Mouse (Mus musculus): ENCODE data around the gene Slc25a34. TPM values are rescaled to one million over a fixed set of nuclear protein-coding genes. Genes with fewer than 3 reads are reported as not detected.

The Slc25a34 gene
- polyA plus RNA-seq (2015; fragmentation: Nextera tagmentation; extraction: Ambion mirVana): 1.1 and 1.2 TPM in 2 replicates

DNA sequence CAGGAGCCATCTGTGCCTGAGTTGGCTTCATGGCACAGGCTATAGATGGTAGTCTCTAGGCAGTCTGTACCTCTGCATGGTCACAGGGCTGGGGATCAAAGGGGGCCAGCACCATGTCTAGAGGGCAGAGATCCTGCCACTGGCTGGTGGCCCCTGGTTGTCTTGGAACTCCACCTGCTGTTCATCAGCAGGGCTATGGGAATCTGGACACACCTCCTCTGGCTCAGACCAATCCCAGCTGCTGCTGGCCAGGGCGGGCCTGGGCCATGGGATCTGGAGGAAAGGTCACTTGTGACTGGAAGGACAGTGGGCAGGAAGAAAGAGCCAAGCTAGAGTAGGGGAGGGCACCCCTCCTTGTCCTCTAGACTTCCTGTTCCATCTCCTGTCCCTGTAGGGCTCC lies at the start of gene Slc25a34:
Slc25a34 (minus strand) TSS at position 156 of the 400 bp plus-strand sequence.
- Histone ChIP-seq H3K27me3 (replicated peaks; ENCODE audit: insufficient read depth, low read length) (no peaks in the 10 kb centered on the region), H3K36me3 (ENCODE audit: insufficient read depth, low read length) (0 out of 2 replicates have a peak, but pooled peaks cover 10% of the 10 kb centered on the region), H3K4me3 (ENCODE audit: low read depth, low read length) (no peak within 1 kb of the TSS), H3K9me3 (ENCODE audit: low read length) (no peaks in the 10 kb centered on the region), H3K4me2 (replicated peaks; ENCODE audit: low read depth, low read length) (no peak within 1 kb of the TSS), H3K27ac (ENCODE audit: low read length) (peak within 1 kb of the TSS; percentile 43; the same call in 1 of the 2 replicates), H3K9ac (replicated peaks; ENCODE audit: low read depth) (no peak within 1 kb of the TSS), H3K4me1 (ENCODE audit: insufficient read depth, low read depth, low read length) (no peaks in the 10 kb centered on the region)
- DNase-seq (ENCODE audit: low spot score) (peak; percentile 88), ATAC-seq (peak; percentile 91)
- WGBS: 38% methylated on average over 1 of the region's 1 CpGs
- TF ChIP-seq CTCF (IDR thresholded peaks at IDR 0.05) (peak; percentile 26), EP300 (IDR thresholded peaks at IDR 0.05) (peak; percentile 40; the same call in 1 of the 2 replicates)

DNA sequence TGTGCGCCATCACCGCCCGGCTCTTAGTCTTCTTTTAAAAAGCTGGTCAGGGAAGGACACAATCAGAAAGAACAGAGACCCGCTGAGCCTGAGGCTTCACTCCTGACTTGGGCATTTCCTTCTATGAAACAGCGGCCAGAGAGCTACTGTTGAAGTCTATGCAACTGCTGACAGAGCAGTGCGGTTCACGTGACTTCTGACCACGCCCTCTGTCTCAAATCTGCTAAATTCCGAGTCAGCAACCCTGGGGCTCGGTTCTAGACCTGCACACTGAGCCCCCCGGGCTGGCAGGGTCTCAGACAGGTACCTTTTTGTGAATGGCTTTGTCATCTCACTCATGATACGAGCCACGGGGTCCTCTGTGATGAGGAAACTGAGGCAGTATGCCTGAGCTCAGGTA lies 48.7 kb upstream of the Slc25a34 start:
- H3K9me3 ChIP-seq (ENCODE audit: low read length): no peaks in the 10 kb centered on the region
- no peak overlapping the region for H3K4me2 ChIP-seq (replicated peaks; ENCODE audit: low read depth, low read length)
- H3K4me3 ChIP-seq (ENCODE audit: low read depth, low read length): no peak overlapping the region
- no peaks in the 10 kb centered on the region for H3K4me1 ChIP-seq (ENCODE audit: insufficient read depth, low read depth, low read length)
- H3K9ac ChIP-seq (replicated peaks; ENCODE audit: low read depth): no peak overlapping the region
- H3K27ac ChIP-seq (ENCODE audit: low read length): no peak overlapping the region
- ATAC-seq (no peak), DNase-seq (ENCODE audit: low spot score) (no peak)
- H3K27me3 ChIP-seq (replicated peaks; ENCODE audit: insufficient read depth, low read length): no peaks in the 10 kb centered on the region
- no peaks in the 10 kb centered on the region for H3K36me3 ChIP-seq (ENCODE audit: insufficient read depth, low read length)
- 78% methylated on average over 13 of the region's 13 CpGs for WGBS
- TF ChIP-seq CTCF (IDR thresholded peaks at IDR 0.05): no peak
- TF ChIP-seq EP300 (IDR thresholded peaks at IDR 0.05): no peak

DNA sequence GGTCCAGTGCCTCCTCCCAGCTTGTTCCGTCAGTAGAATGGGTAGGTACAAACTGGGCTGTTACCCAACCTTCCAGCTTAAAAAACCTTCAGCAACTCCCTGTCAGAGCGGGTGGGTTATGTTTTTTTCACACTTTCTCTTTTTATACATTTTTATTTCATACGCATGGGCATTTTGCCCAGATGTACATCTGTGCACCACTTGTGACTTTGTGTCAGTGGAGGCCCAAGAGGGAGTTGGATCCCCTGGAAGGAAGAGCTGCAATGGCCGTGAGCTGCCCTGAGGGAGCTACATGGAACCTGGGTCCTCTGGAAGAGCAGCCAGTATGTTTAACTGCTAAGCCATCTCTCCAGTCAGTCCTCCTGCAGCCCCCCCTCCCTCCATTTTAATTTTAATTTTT lies 47.8 kb upstream of the Slc25a34 start:
- Histone ChIP-seq H3K4me3 (ENCODE audit: low read depth, low read length) (no peak overlapping the region), H3K9me3 (ENCODE audit: low read length) (no peaks in the 10 kb centered on the region), H3K4me2 (replicated peaks; ENCODE audit: low read depth, low read length) (no peak overlapping the region), H3K4me1 (ENCODE audit: insufficient read depth, low read depth, low read length) (no peaks in the 10 kb centered on the region), H3K36me3 (ENCODE audit: insufficient read depth, low read length) (no peaks in the 10 kb centered on the region), H3K9ac (replicated peaks; ENCODE audit: low read depth) (no peak overlapping the region), H3K27ac (ENCODE audit: low read length) (no peak overlapping the region), H3K27me3 (replicated peaks; ENCODE audit: insufficient read depth, low read length) (no peaks in the 10 kb centered on the region)
- ATAC-seq: peak; percentile 18
- TF ChIP-seq EP300 (IDR thresholded peaks at IDR 0.05): no peak
- TF ChIP-seq CTCF (IDR thresholded peaks at IDR 0.05): no peak
- 56% methylated on average over 4 of the region's 4 CpGs for WGBS
- DNase-seq (ENCODE audit: low spot score): peak; percentile 66

DNA sequence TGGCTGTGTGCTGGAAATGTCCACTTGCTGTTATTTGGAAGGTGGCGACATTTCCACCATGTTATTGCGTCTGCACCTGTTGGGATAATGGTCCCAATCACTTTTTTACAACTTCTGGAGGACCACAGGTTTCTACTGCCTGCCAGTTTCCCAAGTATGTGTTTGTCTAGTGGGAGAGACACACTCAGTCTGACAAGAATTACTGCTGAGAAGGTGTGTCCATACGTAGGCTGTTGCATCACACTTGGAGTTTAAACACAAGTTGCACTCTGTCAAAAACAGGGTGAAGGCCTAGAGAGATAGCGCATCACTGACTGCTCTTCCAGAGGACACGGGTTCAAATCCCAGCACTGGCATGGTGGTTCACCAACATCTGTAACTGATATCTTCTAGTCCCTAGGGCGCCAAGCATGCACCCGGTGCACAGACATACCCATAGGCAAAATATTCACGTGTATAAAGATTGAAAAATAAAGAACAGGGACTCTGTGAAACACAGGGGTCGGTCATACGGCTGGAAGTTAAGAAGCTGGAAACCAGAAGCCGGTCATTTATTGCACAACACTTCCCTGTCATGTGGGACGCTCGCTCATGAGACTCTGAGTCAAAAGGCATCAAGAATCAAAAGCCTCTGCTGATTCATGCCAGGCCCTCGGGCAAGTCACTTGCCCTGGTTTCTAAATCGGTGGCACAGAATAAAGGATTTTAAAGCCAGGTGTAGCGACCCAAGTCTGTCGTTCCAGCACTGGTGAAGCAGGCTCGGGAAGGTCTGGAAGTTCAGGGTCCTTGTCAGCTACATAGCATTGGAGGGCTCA lies 46.5 kb upstream of the Slc25a34 start:
- Histone ChIP-seq H3K4me3 (ENCODE audit: low read depth, low read length) (no peak overlapping the region), H3K9ac (replicated peaks; ENCODE audit: low read depth) (no peak overlapping the region), H3K27ac (ENCODE audit: low read length) (peak overlapping the region; percentile 63; the same call in 1 of the 2 replicates), H3K27me3 (replicated peaks; ENCODE audit: insufficient read depth, low read length) (no peaks in the 10 kb centered on the region), H3K4me2 (replicated peaks; ENCODE audit: low read depth, low read length) (no peak overlapping the region), H3K36me3 (ENCODE audit: insufficient read depth, low read length) (no peaks in the 10 kb centered on the region), H3K9me3 (ENCODE audit: low read length) (no peaks in the 10 kb centered on the region), H3K4me1 (ENCODE audit: insufficient read depth, low read depth, low read length) (peaks cover under 1% of the 10 kb centered on the region; the same call in 1 of the 2 replicates)
- TF ChIP-seq EP300 (IDR thresholded peaks at IDR 0.05): peak; percentile 86
- no peak for TF ChIP-seq CTCF (IDR thresholded peaks at IDR 0.05)
- peak; percentile 86 for DNase-seq (ENCODE audit: low spot score)
- 61% methylated on average over 18 of the region's 18 CpGs for WGBS
- peak; percentile 71 for ATAC-seq

DNA sequence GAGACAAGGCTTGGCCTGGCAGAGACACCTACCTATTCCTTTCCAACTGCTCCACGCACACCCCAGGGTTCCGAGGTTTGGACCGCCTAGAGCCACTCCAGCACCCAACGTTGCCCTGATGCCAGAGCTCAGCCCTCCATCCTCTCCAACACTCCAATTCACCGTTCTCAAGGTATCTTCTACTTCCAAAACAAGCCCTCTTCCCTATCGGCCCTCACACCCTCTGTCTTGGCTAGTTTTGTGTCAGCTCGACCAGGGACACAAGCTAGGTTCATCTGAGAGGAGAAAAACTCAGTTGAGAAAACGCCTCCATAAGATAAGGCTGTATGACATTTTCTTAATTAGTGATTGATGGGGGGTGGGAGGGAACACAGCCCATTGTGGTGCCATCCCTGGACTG lies 41.2 kb upstream of the Slc25a34 start, which contains the start of gene Plekhm2:
Plekhm2 (minus strand) TSS at position 101 of the 400 bp plus-strand sequence.
- no peaks in the 10 kb centered on the region for H3K36me3 ChIP-seq (ENCODE audit: insufficient read depth, low read length)
- no peak for TF ChIP-seq EP300 (IDR thresholded peaks at IDR 0.05)
- TF ChIP-seq CTCF (IDR thresholded peaks at IDR 0.05): no peak
- peak within 1 kb of the TSS; percentile 86 for H3K4me2 ChIP-seq (replicated peaks; ENCODE audit: low read depth, low read length)
- H3K9me3 ChIP-seq (ENCODE audit: low read length): no peaks in the 10 kb centered on the region
- H3K4me3 ChIP-seq (ENCODE audit: low read depth, low read length): peak within 1 kb of the TSS; percentile 80
- peaks cover 16% of the 10 kb centered on the region for H3K4me1 ChIP-seq (ENCODE audit: insufficient read depth, low read depth, low read length)
- peak within 1 kb of the TSS; percentile 88 for H3K9ac ChIP-seq (replicated peaks; ENCODE audit: low read depth)
- ATAC-seq (no peak), DNase-seq (ENCODE audit: low spot score) (no peak)
- 61% methylated on average over 8 of the region's 8 CpGs for WGBS
- peak within 1 kb of the TSS; percentile 86 for H3K27ac ChIP-seq (ENCODE audit: low read length)
- no peaks in the 10 kb centered on the region for H3K27me3 ChIP-seq (replicated peaks; ENCODE audit: insufficient read depth, low read length)

DNA sequence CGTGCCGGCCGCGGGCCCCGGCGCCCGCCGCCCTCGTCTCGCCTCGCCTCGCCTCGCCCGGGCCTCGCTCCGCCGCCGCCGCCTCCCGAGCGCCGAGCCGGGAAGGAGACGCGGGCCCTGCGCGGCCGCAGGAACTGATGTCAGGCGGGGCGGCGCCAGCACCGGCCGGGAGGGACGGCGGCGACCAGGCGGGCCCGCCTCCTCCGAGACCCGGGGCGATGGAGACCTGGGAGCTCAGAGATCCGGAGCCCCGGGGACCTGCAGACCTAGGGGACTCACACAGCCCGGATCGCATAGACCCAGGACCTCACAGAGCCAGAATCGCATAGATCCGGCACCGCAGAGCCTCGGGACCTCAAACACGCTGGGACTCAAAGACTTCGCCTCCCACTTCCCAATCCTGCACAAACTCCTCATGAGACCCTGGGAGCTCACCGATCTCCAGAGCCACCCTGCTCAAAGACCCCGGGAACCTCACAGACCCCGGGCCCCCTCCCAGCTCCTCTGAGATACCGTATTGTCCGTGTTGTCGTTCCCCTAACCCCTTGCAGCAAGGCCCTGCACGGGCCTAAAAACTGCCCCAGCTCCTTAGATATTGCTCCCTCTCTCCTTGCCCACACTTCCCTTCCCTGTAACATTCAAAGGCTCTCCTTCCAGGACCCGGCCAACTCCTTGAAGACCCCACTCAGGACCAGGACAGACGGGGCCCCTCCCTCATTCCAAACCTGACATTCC lies 40.6 kb upstream of the Slc25a34 start:
- 1% methylated on average over 32 of the region's 60 CpGs for WGBS
- TF ChIP-seq CTCF (IDR thresholded peaks at IDR 0.05) (no peak), EP300 (IDR thresholded peaks at IDR 0.05) (no peak)
- H3K36me3 ChIP-seq (ENCODE audit: insufficient read depth, low read length): no peaks in the 10 kb centered on the region
- H3K4me3 ChIP-seq (ENCODE audit: low read depth, low read length): peak overlapping the region; percentile 80
- peak overlapping the region; percentile 88 for H3K9ac ChIP-seq (replicated peaks; ENCODE audit: low read depth)
- peak overlapping the region; percentile 86 for H3K4me2 ChIP-seq (replicated peaks; ENCODE audit: low read depth, low read length)
- H3K4me1 ChIP-seq (ENCODE audit: insufficient read depth, low read depth, low read length): peaks cover 16% of the 10 kb centered on the region
- ATAC-seq (peak; percentile 94), DNase-seq (ENCODE audit: low spot score) (peak; percentile 86)
- H3K27ac ChIP-seq (ENCODE audit: low read length): peak overlapping the region; percentile 86
- no peaks in the 10 kb centered on the region for H3K9me3 ChIP-seq (ENCODE audit: low read length)
- no peaks in the 10 kb centered on the region for H3K27me3 ChIP-seq (replicated peaks; ENCODE audit: insufficient read depth, low read length)
